Comparison of ENCODE assay signal across 12 mouse cellular contexts in the genomic region with DNA sequence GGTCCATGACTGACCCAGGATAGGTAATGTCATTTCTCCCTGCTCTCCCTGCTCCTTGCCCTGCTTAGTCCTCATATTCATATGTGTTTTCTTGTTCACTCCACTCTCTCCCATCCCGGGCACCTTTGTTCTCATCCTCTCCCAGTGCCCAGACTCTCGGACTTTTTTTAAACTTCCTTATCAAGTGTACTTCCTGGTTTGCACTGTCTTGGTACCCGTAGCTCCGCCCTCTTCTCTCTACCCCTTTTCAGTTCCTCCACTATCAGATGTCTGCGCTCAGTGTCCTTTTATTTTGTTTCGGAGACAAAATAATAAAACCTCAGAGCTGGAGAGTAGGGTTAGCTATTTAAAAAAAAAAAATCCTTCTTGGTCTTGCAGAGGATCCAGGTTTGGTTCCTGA. TPM values are rescaled to one million over a fixed set of nuclear protein-coding genes. Genes with fewer than 3 reads are reported as not detected.
DNase-seq lines count a peak whose midpoint lies in the region; ATAC-seq and TF ChIP-seq lines count a peak whose summit lies in the region.
"Had no signal": no experiment of that assay in that cellular context is flagged by ENCODE, and none has a peak within 500 bp of the region (broad histone marks: within the 10 kb centered on the region; RNA-seq: fewer than 3 reads in every experiment).

No protein-coding gene starts in this region.

- no peak overlapping the region for H3K4me2 ChIP-seq in lung, postnatal 0 days (replicated peaks; ENCODE audit: low read depth, low read length)
- H3K4me2 ChIP-seq in liver, embryonic 13.5 days = peak overlapping the region; percentile 47
- no peak overlapping the region for H3K4me2 ChIP-seq in intestine, embryonic 15.5 days (replicated peaks)

- no peak overlapping the region for H3K9ac ChIP-seq in lung, postnatal 0 days (replicated peaks; ENCODE audit: low read depth)
- H3K9ac ChIP-seq in liver, embryonic 13.5 days = peak overlapping the region; percentile 26; the same call in 1 of the 2 replicates
- no peak overlapping the region for H3K9ac ChIP-seq in intestine, embryonic 15.5 days

- DNase-seq in lung, postnatal 0 days (ENCODE audit: low spot score) = peak; percentile 44
- no peak for DNase-seq in lung, adult 2 months
- peak; percentile 50 for DNase-seq in liver, embryonic 13.5 days
- peak; percentile 21 for DNase-seq in thymus, postnatal 0 days (ENCODE audit: low spot score)
- DNase-seq in embryo, embryonic 9.5 days (ENCODE audit: extremely low spot score) = no peak
- no peak for DNase-seq in right cerebral cortex, postnatal 36 days (ENCODE audit: low spot score in 2 of 2)
- DNase-seq: cerebellum, adult 11-12 months had no signal

- H3K27ac ChIP-seq in lung, postnatal 0 days (ENCODE audit: low read length) = no peak overlapping the region
- peak overlapping the region; percentile 52; the same call in 1 of the 2 replicates for H3K27ac ChIP-seq in brown adipose tissue, adult 24 weeks (replicated peaks; ENCODE audit: low read depth, low read length)
- H3K27ac ChIP-seq in liver, embryonic 13.5 days = no peak overlapping the region
- H3K27ac ChIP-seq in intestine, embryonic 15.5 days = no peak overlapping the region

- 54% methylated on average over 6 of the region's 6 CpGs for WGBS in lung, postnatal 0 days
- 50% methylated on average over 6 of the region's 6 CpGs for WGBS in lung, adult 2 months
- 24% methylated on average over 6 of the region's 6 CpGs for WGBS in liver, embryonic 13.5 days (ENCODE audit: insufficient replicate concordance)
- WGBS in intestine, embryonic 15.5 days = 80% methylated on average over 6 of the region's 6 CpGs

- ATAC-seq in lung, postnatal 0 days = no peak
- no peak for ATAC-seq in liver, embryonic 13.5 days (ENCODE audit: low read depth)
- ATAC-seq in intestine, embryonic 15.5 days = no peak

- no peaks in the 10 kb centered on the region for H3K27me3 ChIP-seq in lung, postnatal 0 days (replicated peaks; ENCODE audit: insufficient read depth, low read length)
- no peaks in the 10 kb centered on the region for H3K27me3 ChIP-seq in liver, embryonic 13.5 days
- no peaks in the 10 kb centered on the region for H3K27me3 ChIP-seq in intestine, embryonic 15.5 days (replicated peaks)

- no peak for TF ChIP-seq POLR2A in lung, adult 2 months (IDR thresholded peaks at IDR 0.05; ENCODE audit: borderline replicate concordance, extremely low read depth, low read depth, low read length)

- no peak for TF ChIP-seq EP300 in lung, postnatal 0 days (IDR thresholded peaks at IDR 0.05)

- no peaks in the 10 kb centered on the region for H3K36me3 ChIP-seq in lung, postnatal 0 days (ENCODE audit: insufficient read depth, low read length)
- no peaks in the 10 kb centered on the region for H3K36me3 ChIP-seq in liver, embryonic 13.5 days
- H3K36me3 ChIP-seq in intestine, embryonic 15.5 days = no peaks in the 10 kb centered on the region

- no peak for TF ChIP-seq CTCF in lung, postnatal 0 days (IDR thresholded peaks at IDR 0.05)
- TF ChIP-seq CTCF in lung, adult 2 months (IDR thresholded peaks at IDR 0.05; ENCODE audit: insufficient read depth, low read length) = no peak

- H3K4me1 ChIP-seq in lung, postnatal 0 days (ENCODE audit: insufficient read depth, low read depth, low read length) = no peaks in the 10 kb centered on the region
- H3K4me1 ChIP-seq in lung, adult 2 months (ENCODE audit: control insufficient read depth, insufficient read depth, low read length) = no peaks in the 10 kb centered on the region
- H3K4me1 ChIP-seq in brown adipose tissue, adult 24 weeks (ENCODE audit: control insufficient read depth, insufficient read depth, insufficient read length, low read length) = no peaks in the 10 kb centered on the region
- peaks cover 3% of the 10 kb centered on the region; the same call in 1 of the 2 replicates for H3K4me1 ChIP-seq in liver, embryonic 13.5 days (replicated peaks)
- no peaks in the 10 kb centered on the region for H3K4me1 ChIP-seq in intestine, embryonic 15.5 days (replicated peaks)

- H3K9me3 ChIP-seq in lung, postnatal 0 days (ENCODE audit: low read length) = no peaks in the 10 kb centered on the region
- no peaks in the 10 kb centered on the region for H3K9me3 ChIP-seq in liver, embryonic 13.5 days (replicated peaks)
- H3K9me3 ChIP-seq in intestine, embryonic 15.5 days = no peaks in the 10 kb centered on the region

- H3K4me3 ChIP-seq in lung, postnatal 0 days (ENCODE audit: low read depth, low read length) = no peak overlapping the region
- H3K4me3 ChIP-seq in lung, adult 2 months (replicated peaks; ENCODE audit: extremely low read depth, low read depth, low read length) = no peak overlapping the region
- no peak overlapping the region; the same call in 1 of the 2 replicates for H3K4me3 ChIP-seq in brown adipose tissue, adult 24 weeks (ENCODE audit: insufficient read depth, low read depth, low read length)
- H3K4me3 ChIP-seq in liver, embryonic 13.5 days (replicated peaks) = peak overlapping the region; percentile 25
- no peak overlapping the region for H3K4me3 ChIP-seq in intestine, embryonic 15.5 days (replicated peaks)
- H3K4me3 ChIP-seq: myocyte had no signal

RNA-seq across cellular contexts. Expression of a gene that starts 2.9 kb away (rescaled TPM):
- 0.67 and 0.76 TPM in 2 replicates for polyA plus RNA-seq in lung, postnatal 0 days (2015; fragmentation: Nextera tagmentation; extraction: Ambion mirVana)
- polyA plus RNA-seq in lung, adult 2 months (2012; rRNA removed) = 8.0 and 8.7 TPM in 2 replicates
- polyA plus RNA-seq in brown adipose tissue, adult 24 weeks (2012; ENCODE audit: insufficient read depth, insufficient read length, missing spikeins) = 1.8 TPM in 1 of 2 replicates, not detected in the other
- 0.24 and 0.36 TPM in 2 replicates for polyA plus RNA-seq in liver, embryonic 13.5 days (2015; fragmentation: Nextera tagmentation; extraction: Ambion mirVana)
- polyA plus RNA-seq in thymus, postnatal 0 days (2015; fragmentation: Nextera tagmentation; extraction: Ambion mirVana) = 1.4 and 1.5 TPM in 2 replicates
- not detected in 2 replicates for polyA plus RNA-seq in intestine, embryonic 15.5 days (2015; fragmentation: Nextera tagmentation; extraction: Ambion mirVana)
- polyA plus RNA-seq: kidney, embryonic 16.5 days; limb, embryonic 11.5 days; myocyte had no signal

RNA-seq across cellular contexts. Expression of a gene that starts 11.7 kb away (rescaled TPM):
- polyA plus RNA-seq in lung, postnatal 0 days (2015; fragmentation: Nextera tagmentation; extraction: Ambion mirVana) = 0.26 TPM in 1 of 2 replicates, not detected in the other
- 0.71 and 1.2 TPM in 2 replicates for polyA plus RNA-seq in lung, adult 2 months (2012; rRNA removed)
- polyA plus RNA-seq in brown adipose tissue, adult 24 weeks (2012; ENCODE audit: insufficient read depth, insufficient read length, missing spikeins) = not detected in 2 replicates
- polyA plus RNA-seq in liver, embryonic 13.5 days (2015; fragmentation: Nextera tagmentation; extraction: Ambion mirVana) = not detected in 2 replicates
- 0.19 and 0.73 TPM in 2 replicates for polyA plus RNA-seq in thymus, postnatal 0 days (2015; fragmentation: Nextera tagmentation; extraction: Ambion mirVana)
- polyA plus RNA-seq in intestine, embryonic 15.5 days (2015; fragmentation: Nextera tagmentation; extraction: Ambion mirVana) = 0.11 and 0.16 TPM in 2 replicates
- polyA plus RNA-seq: limb, embryonic 11.5 days had no signal

RNA-seq across cellular contexts. Expression of a gene that starts 39.1 kb away (rescaled TPM):
- polyA plus RNA-seq in lung, postnatal 0 days (2015; fragmentation: Nextera tagmentation; extraction: Ambion mirVana) = 22.5 and 23.2 TPM in 2 replicates
- polyA plus RNA-seq in lung, adult 2 months (2012; rRNA removed) = 17.3 and 18.8 TPM in 2 replicates
- 6.1 and 12.9 TPM in 2 replicates for polyA plus RNA-seq in brown adipose tissue, adult 24 weeks (2012; ENCODE audit: insufficient read depth, insufficient read length, missing spikeins)
- 23.8 TPM in 2 replicates for polyA plus RNA-seq in liver, embryonic 13.5 days (2015; fragmentation: Nextera tagmentation; extraction: Ambion mirVana)
- polyA plus RNA-seq in thymus, postnatal 0 days (2015; fragmentation: Nextera tagmentation; extraction: Ambion mirVana) = 30.0 and 30.5 TPM in 2 replicates
- polyA plus RNA-seq in intestine, embryonic 15.5 days (2015; fragmentation: Nextera tagmentation; extraction: Ambion mirVana) = 61.1 and 62.9 TPM in 2 replicates

RNA-seq across cellular contexts. Expression of a gene that starts 39.6 kb away (rescaled TPM):
- polyA plus RNA-seq in lung, postnatal 0 days (2015; fragmentation: Nextera tagmentation; extraction: Ambion mirVana) = 0.46 and 0.79 TPM in 2 replicates
- 0.45 and 1.2 TPM in 2 replicates for polyA plus RNA-seq in lung, adult 2 months (2012; rRNA removed)
- polyA plus RNA-seq in brown adipose tissue, adult 24 weeks (2012; ENCODE audit: insufficient read depth, insufficient read length, missing spikeins) = not detected in 2 replicates
- polyA plus RNA-seq in liver, embryonic 13.5 days (2015; fragmentation: Nextera tagmentation; extraction: Ambion mirVana) = 0.24 and 0.44 TPM in 2 replicates
- polyA plus RNA-seq in thymus, postnatal 0 days (2015; fragmentation: Nextera tagmentation; extraction: Ambion mirVana) = 0.34 and 0.45 TPM in 2 replicates
- polyA plus RNA-seq in intestine, embryonic 15.5 days (2015; fragmentation: Nextera tagmentation; extraction: Ambion mirVana) = 2.2 and 2.4 TPM in 2 replicates
- polyA plus RNA-seq: limb, embryonic 11.5 days had no signal

RNA-seq across cellular contexts. Expression of a gene that starts 51.9 kb away (rescaled TPM):
- polyA plus RNA-seq in lung, postnatal 0 days (2015; fragmentation: Nextera tagmentation; extraction: Ambion mirVana) = 6.9 and 9.2 TPM in 2 replicates
- polyA plus RNA-seq in lung, adult 2 months (2012; rRNA removed) = 16.3 and 16.4 TPM in 2 replicates
- polyA plus RNA-seq in brown adipose tissue, adult 24 weeks (2012; ENCODE audit: insufficient read depth, insufficient read length, missing spikeins) = 11.0 and 11.9 TPM in 2 replicates
- polyA plus RNA-seq in liver, embryonic 13.5 days (2015; fragmentation: Nextera tagmentation; extraction: Ambion mirVana) = 2.5 and 3.0 TPM in 2 replicates
- polyA plus RNA-seq in thymus, postnatal 0 days (2015; fragmentation: Nextera tagmentation; extraction: Ambion mirVana) = 14.4 and 15.2 TPM in 2 replicates
- 1.7 and 2.1 TPM in 2 replicates for polyA plus RNA-seq in intestine, embryonic 15.5 days (2015; fragmentation: Nextera tagmentation; extraction: Ambion mirVana)

Comparison
In these comparisons a context has a peak if more than half of its experiments do, and no peak if none do; other contexts are left out.
1. DNase-seq: peak in lung, postnatal 0 days (single experiment), liver, embryonic 13.5 days (single experiment) and thymus, postnatal 0 days (single experiment); none in lung, adult 2 months (single experiment), embryo, embryonic 9.5 days (single experiment) and right cerebral cortex, postnatal 36 days (0 of 2).